Comparison of ENCODE assay signal across 8 mouse cellular contexts in genomic region chr6:91678506-91679094, GRCm38 (mm10). TPM values are rescaled to one million over a fixed set of nuclear protein-coding genes. Genes with fewer than 3 reads are reported as not detected.
DNase-seq lines count a peak whose midpoint lies in the region; ATAC-seq and TF ChIP-seq lines count a peak whose summit lies in the region.

No protein-coding gene starts in this region.

- peak; percentile 44 for TF ChIP-seq CTCF in kidney, adult 2 months (conservative IDR thresholded peaks at IDR 0.05; ENCODE audit: insufficient read depth, insufficient read length, low read depth, low read length)

- in situ Hi-C loops in ES-E14 (cut with MboI; ENCODE audit: low sequenced_read_pairs in 2 of 2, unreplicated experiment in 2 of 2): no loop called here

- WGBS in kidney, adult 2 months: 47% methylated on average over 12 of the region's 12 CpGs
- WGBS in liver, embryonic 12.5 days (ENCODE audit: insufficient replicate concordance): 24% methylated on average over 12 of the region's 12 CpGs

- no peaks in the 10 kb centered on the region for H3K4me1 ChIP-seq in kidney, adult 2 months (ENCODE audit: control insufficient read depth, insufficient read depth, low read length)
- H3K4me1 ChIP-seq in ES-E14 (ENCODE audit: control insufficient read depth in 2 of 2, insufficient read depth in 2 of 2, low read length in 2 of 2, poor library complexity in 1 of 2): peaks cover 14 to 24% of the 10 kb centered on the region in 2 experiments
- peaks cover 40% of the 10 kb centered on the region for H3K4me1 ChIP-seq in liver, embryonic 12.5 days

- H3K9me3 ChIP-seq in ES-E14 (ENCODE audit: control insufficient read depth, insufficient read depth, low read depth, low read length): no peaks in the 10 kb centered on the region
- no peaks in the 10 kb centered on the region for H3K9me3 ChIP-seq in liver, embryonic 12.5 days (replicated peaks)

- no peaks in the 10 kb centered on the region for H3K36me3 ChIP-seq in kidney, adult 2 months (ENCODE audit: control insufficient read depth, insufficient read depth, low read length)
- H3K36me3 ChIP-seq in ES-E14 (ENCODE audit: control insufficient read depth, insufficient read depth, low read length, poor library complexity, severe bottlenecking): no peaks in the 10 kb centered on the region
- H3K36me3 ChIP-seq in liver, embryonic 12.5 days: no peaks in the 10 kb centered on the region

- peak; percentile 65 for ATAC-seq in liver, embryonic 12.5 days

- peak overlapping the region; percentile 49 for H3K9ac ChIP-seq in ES-E14 (ENCODE audit: insufficient read depth, low read depth, low read length, poor library complexity, severe bottlenecking)
- peak overlapping the region; percentile 63 for H3K9ac ChIP-seq in liver, embryonic 12.5 days

- no peak overlapping the region for H3K4me3 ChIP-seq in kidney, adult 2 months (ENCODE audit: insufficient read depth, low read depth, low read length)
- H3K4me3 ChIP-seq in ES-E14 (ENCODE audit: insufficient read depth in 1 of 2, low read depth in 1 of 2, low read length in 2 of 2, poor library complexity in 1 of 2, severe bottlenecking in 1 of 2): peak overlapping the region; percentile 35 to 47
- peak overlapping the region; percentile 43 for H3K4me3 ChIP-seq in liver, embryonic 12.5 days

- no peak overlapping the region for H3K27ac ChIP-seq in kidney, adult 2 months (ENCODE audit: insufficient read depth, low read depth, low read length)
- H3K27ac ChIP-seq in ES-E14 (ENCODE audit: insufficient read depth, low read depth, low read length, poor library complexity, severe bottlenecking): peak overlapping the region; percentile 36; the same call in 1 of the 2 replicates
- H3K27ac ChIP-seq in liver, embryonic 12.5 days: peak overlapping the region; percentile 77

- DNase-seq in kidney, adult 2 months: peak; percentile 28
- DNase-seq in kidney, postnatal 4 days: no peak
- DNase-seq in ES-E14 (ENCODE audit: low read depth, low spot score): no peak
- DNase-seq in c-Kit-positive CD71-positive TER-119-positive erythroid progenitor cells, embryonic 14.5 days (ENCODE audit: low spot score): peak; percentile 39
- no peak for DNase-seq in cerebellum, postnatal 4 days (ENCODE audit: low spot score in 2 of 2)
- DNase-seq in frontal cortex, postnatal 25 days (ENCODE audit: low spot score in 2 of 2): no peak
- no peak for DNase-seq in urinary bladder, postnatal 10 days (ENCODE audit: low spot score)

- H3K4me2 ChIP-seq in liver, embryonic 12.5 days: peak overlapping the region; percentile 67

- H3K27me3 ChIP-seq in kidney, adult 2 months (replicated peaks; ENCODE audit: control insufficient read depth, insufficient read depth, low read length): no peaks in the 10 kb centered on the region
- no peaks in the 10 kb centered on the region for H3K27me3 ChIP-seq in liver, embryonic 12.5 days (replicated peaks)

- no peak for TF ChIP-seq POLR2A in kidney, adult 2 months (IDR thresholded peaks at IDR 0.05; ENCODE audit: low read depth, low read length)

TF ChIP-seq in ES-E14, 5 proteins besides CTCF, POLR2A, EP300 and RAD21:
- no peak for TF ChIP-seq HCFC1 (IDR thresholded peaks at IDR 0.05; ENCODE audit: borderline replicate concordance, insufficient read depth, low read length)
- no peak for TF ChIP-seq ZC3H11A (IDR thresholded peaks at IDR 0.05; ENCODE audit: borderline replicate concordance, low read depth, low read length)
- TF ChIP-seq CHD2 (IDR thresholded peaks at IDR 0.05; ENCODE audit: low read depth, low read length): no peak
- TF ChIP-seq MAFK (IDR thresholded peaks at IDR 0.05; ENCODE audit: insufficient read depth, low read depth, low read length): no peak
- TF ChIP-seq ZNF384 (IDR thresholded peaks at IDR 0.05; ENCODE audit: low read depth, low read length): no peak

RNA-seq across cellular contexts. Expression of gene Slc6a6, which starts 5.3 kb away (rescaled TPM):
- 277 and 336 TPM in 2 replicates for polyA plus RNA-seq in kidney, adult 2 months (2012; rRNA removed)
- 150 and 231 TPM in 2 replicates for total RNA-seq in ES-E14 (2012; rRNA removed)
- polyA plus RNA-seq in liver, embryonic 12.5 days (2016; fragmentation: Nextera tagmentation; extraction: Ambion mirVana): 22.1 and 24.9 TPM in 2 replicates

Comparison
In these comparisons a context has a peak if more than half of its experiments do, and no peak if none do; other contexts are left out.
1. DNase-seq: peak in kidney, adult 2 months (single experiment) and c-Kit-positive CD71-positive TER-119-positive erythroid progenitor cells, embryonic 14.5 days (single experiment); none in kidney, postnatal 4 days (0 of 2), ES-E14 (single experiment), cerebellum, postnatal 4 days (0 of 2), frontal cortex, postnatal 25 days (0 of 2) and urinary bladder, postnatal 10 days (single experiment).
2. RNA of gene Slc6a6, which starts 5.3 kb away (polyA plus RNA-seq): 277 to 336 TPM in kidney, adult 2 months; 22.1 to 24.9 TPM in liver, embryonic 12.5 days; every median in the first group is over 10 times any median in the second.